Mouse (Mus musculus) hindbrain, embryonic 11.5 days (tissue): ENCODE data around the gene Tmem164. TPM values are rescaled to one million over a fixed set of nuclear protein-coding genes. Genes with fewer than 3 reads are reported as not detected.

Experiments used
- ATAC-seq: fragments of 200-750 bp; cut with Nextera tagmentation; 2 replicates; pipeline ENCODE4 v1.8.0; 2017; ENCODE audit warnings: mild to moderate bottlenecking, moderate TSS enrichment, moderate library complexity; ENCODE audit not compliant: low FRiP score
- DNase-seq: peaks from one replicate; pipeline ENCODE4 v3.0.0-alpha.2; 2015; ENCODE audit warnings: low spot score
- H3K27ac ChIP-seq: fragments of 300-500 bp; sonication (generic); 2 replicates; pipeline ENCODE4 v1.5.1; 2014; ENCODE audit warnings: mild to moderate bottlenecking, low read depth, low read length
- H3K27me3 ChIP-seq: fragments of 300-500 bp; sonication (generic); 2 replicates; pipeline ENCODE4 v1.6.1; 2014; ENCODE audit warnings: mild to moderate bottlenecking, low read length, moderate library complexity, mixed read lengths; ENCODE audit not compliant: control insufficient read depth, insufficient read depth
- H3K36me3 ChIP-seq: fragments of 300-500 bp; sonication (generic); 2 replicates; pipeline ENCODE4 v1.6.1; 2014; ENCODE audit warnings: mild to moderate bottlenecking, low read length, moderate library complexity, mixed read lengths; ENCODE audit not compliant: control insufficient read depth, insufficient read depth
- H3K4me1 ChIP-seq: fragments of 300-500 bp; sonication (generic); replicated peaks from 2 replicates; pipeline ENCODE4 v1.6.1; 2014; ENCODE audit warnings: low read length, mixed read lengths; ENCODE audit not compliant: control insufficient read depth, insufficient read depth
- H3K4me2 ChIP-seq: fragments of 300-500 bp; sonication (generic); replicated peaks from 2 replicates; pipeline ENCODE4 v1.6.1; 2014; ENCODE audit warnings: mild to moderate bottlenecking, low read depth, low read length
- H3K4me3 ChIP-seq: fragments of 300-500 bp; sonication (generic); 2 replicates; pipeline ENCODE4 v1.5.1; 2014; ENCODE audit warnings: low read depth, low read length
- H3K9ac ChIP-seq: fragments of 300-500 bp; sonication (generic); 2 replicates; pipeline ENCODE4 v1.6.1; 2014; ENCODE audit warnings: low read depth, low read length
- H3K9me3 ChIP-seq: fragments of 300-500 bp; sonication (generic); 2 replicates; pipeline ENCODE4 v1.6.1; 2016; ENCODE audit warnings: low read length; ENCODE audit not compliant: control insufficient read depth
- WGBS: fragments of 180-500 bp; shearing (Covaris S2); extraction: QIAGEN DNeasy Blood & Tissue Kit; methylation state at CpG from one replicate; pipeline ENCODE4 v1.1.7; 2014; 5-methylcytosine and 5-hydroxymethylcytosine counted together
- polyA plus RNA-seq: library from polyadenylated mRNA; unstranded; fragments of >200 nt; fragmentation: Nextera tagmentation; extraction: Ambion mirVana; gene quantifications from 2 replicates; pipeline ENCODE4 v1.2.1, GENCODE M21; 2014

The Tmem164 gene
- polyA plus RNA-seq, 1 experiment from 2014 or later, result 24.2 TPM

DNA sequence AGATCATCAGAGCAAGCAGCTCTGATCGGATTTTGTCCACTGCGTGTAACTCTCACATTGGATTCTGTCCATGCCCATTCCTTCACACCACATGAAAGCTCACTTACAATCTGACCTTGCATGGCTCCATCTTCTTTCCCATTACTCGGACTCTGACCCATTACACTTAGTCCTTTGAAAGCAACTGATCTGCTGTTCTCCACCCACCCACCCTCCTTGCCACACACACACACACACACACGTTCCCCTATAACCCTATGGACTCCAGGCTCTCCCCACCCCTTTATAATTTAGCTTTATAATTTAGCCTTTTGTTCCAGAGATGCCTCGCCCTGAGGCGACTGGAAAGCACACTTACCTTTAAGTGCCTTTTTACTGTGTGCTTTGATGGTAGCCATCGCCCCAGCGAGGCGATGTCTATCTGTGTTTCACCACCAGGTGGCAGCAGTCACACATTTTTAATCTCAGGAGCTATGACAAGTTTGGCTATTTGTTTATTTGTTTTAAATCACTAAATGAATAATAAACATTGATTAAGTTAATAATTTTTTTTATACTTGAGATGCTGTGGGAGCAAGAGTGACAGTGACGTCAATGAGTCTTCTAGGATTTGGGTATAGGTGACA lies 137.0 kb downstream of the Tmem164 start:
- H3K27me3 ChIP-seq, result no peaks in the 10 kb centered on the region; the same call in 1 of the 2 replicates
- ATAC-seq (no peak), DNase-seq (peak; percentile 62)
- no peak overlapping the region for H3K4me3 ChIP-seq
- H3K27ac ChIP-seq, result no peak overlapping the region
- no peaks in the 10 kb centered on the region for H3K4me1 ChIP-seq
- no peak overlapping the region for H3K9ac ChIP-seq
- no peak overlapping the region for H3K4me2 ChIP-seq
- no peaks in the 10 kb centered on the region for H3K9me3 ChIP-seq
- no peaks in the 10 kb centered on the region for H3K36me3 ChIP-seq
- WGBS, result 43% methylated on average over 10 of the region's 10 CpGs

DNA sequence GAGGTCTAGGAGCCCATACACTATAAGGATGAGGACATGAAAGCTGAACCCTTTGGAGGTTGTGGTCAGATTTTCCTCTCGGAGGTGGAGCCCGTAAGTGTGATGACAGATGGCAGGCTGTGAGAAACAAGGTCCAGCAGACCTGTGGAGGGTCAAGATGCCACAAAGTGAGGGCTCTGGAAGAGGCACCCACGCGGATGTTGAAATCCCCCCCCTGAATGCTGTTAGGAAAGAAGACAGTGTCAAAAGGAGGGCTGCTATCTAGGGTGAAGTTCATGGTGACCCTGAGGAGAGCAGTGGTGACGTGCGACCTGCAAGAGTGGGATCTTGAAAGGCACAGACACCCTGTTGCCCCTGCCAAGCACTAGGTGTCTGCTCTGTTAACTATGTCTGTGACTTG lies 140.0 kb downstream of the Tmem164 start:
- H3K4me1 ChIP-seq, result no peaks in the 10 kb centered on the region
- no peaks in the 10 kb centered on the region for H3K36me3 ChIP-seq
- WGBS, result 77% methylated on average over 6 of the region's 6 CpGs
- no peak for DNase-seq
- ATAC-seq, result no peak
- H3K27me3 ChIP-seq, result no peaks in the 10 kb centered on the region; the same call in 1 of the 2 replicates
- H3K9me3 ChIP-seq, result no peaks in the 10 kb centered on the region
- no peak overlapping the region for H3K9ac ChIP-seq
- H3K4me2 ChIP-seq, result no peak overlapping the region
- H3K4me3 ChIP-seq, result no peak overlapping the region
- no peak overlapping the region for H3K27ac ChIP-seq

DNA sequence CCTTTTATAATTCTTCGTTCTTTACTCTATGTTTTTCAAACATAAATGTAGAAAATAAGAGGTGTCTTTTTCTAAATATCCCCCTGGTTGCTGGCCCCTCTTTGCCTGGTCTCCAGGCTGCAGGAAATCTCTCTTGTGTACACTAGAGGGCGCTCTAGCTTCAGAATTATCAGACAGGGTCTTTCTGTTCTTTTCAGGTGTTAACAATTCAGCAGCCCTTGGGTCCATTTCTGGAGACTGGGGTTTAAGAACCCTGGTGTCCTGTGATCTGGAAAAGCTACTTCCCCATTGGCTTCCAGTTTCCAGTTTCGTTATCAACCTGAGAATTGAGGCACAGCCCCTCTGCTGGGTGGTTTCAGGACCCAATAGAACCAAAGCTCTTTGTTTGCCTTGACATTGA lies 140.6 kb downstream of the Tmem164 start:
- no peaks in the 10 kb centered on the region for H3K4me1 ChIP-seq
- peak; percentile 50 for DNase-seq
- no peaks in the 10 kb centered on the region; the same call in 1 of the 2 replicates for H3K27me3 ChIP-seq
- ATAC-seq, result no peak
- H3K9ac ChIP-seq, result no peak overlapping the region
- no peaks in the 10 kb centered on the region for H3K9me3 ChIP-seq
- H3K27ac ChIP-seq, result no peak overlapping the region
- no peak overlapping the region for H3K4me2 ChIP-seq
- WGBS, result 36% methylated on average over 3 of the region's 3 CpGs
- no peak overlapping the region for H3K4me3 ChIP-seq
- H3K36me3 ChIP-seq, result no peaks in the 10 kb centered on the region

DNA sequence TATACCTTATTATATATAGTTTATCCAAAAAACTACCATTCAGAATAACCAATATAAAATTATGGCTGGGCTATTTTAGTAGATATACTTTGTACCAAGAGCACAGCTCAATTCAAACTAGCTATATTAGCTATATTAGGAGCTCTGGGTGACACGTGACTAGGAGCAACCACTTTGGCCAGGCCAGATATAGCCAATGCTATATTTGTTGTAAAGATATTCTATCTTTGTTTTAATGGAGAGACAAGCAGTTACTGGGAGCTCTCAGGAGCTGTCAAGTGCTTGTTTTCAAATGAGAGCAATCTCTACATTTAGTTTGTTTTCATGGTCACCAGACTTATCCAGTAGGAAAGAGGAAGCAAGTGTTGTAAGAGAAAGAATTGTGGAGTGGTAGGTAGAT lies 144.1 kb downstream of the Tmem164 start:
- 79% methylated on average over 1 of the region's 1 CpGs for WGBS
- DNase-seq, result no peak

DNA sequence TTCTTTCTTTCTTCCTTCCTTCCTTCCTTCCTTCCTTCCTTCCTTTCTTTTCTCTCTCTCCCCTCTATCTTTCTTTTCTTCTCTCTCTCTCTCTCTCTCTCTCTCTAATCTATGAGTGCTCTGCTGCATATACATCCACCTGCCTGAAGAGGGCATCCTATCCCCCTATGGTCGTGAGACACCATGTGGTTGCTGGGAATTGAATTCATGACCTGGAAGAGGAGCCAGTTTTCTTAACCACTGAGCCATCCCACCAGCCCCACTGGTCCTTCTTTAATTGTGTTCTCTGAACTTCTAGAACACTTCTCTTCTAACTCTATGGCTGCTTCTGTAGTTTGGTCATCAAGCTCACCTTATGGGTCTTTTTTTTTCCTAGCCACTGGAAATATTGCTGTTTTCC lies 146.4 kb downstream of the Tmem164 start:
- no peak overlapping the region for H3K4me3 ChIP-seq
- no peak overlapping the region for H3K4me2 ChIP-seq
- no peak overlapping the region for H3K9ac ChIP-seq
- H3K27ac ChIP-seq, result no peak overlapping the region
- H3K9me3 ChIP-seq, result no peaks in the 10 kb centered on the region
- H3K36me3 ChIP-seq, result no peaks in the 10 kb centered on the region
- ATAC-seq (no peak), DNase-seq (no peak)
- WGBS, result 68% methylated on average over 1 of the region's 1 CpGs
- H3K27me3 ChIP-seq, result 0 out of 2 replicates have a peak, but pooled peaks cover under 1% of the 10 kb centered on the region
- no peaks in the 10 kb centered on the region for H3K4me1 ChIP-seq

More for the DNA sequence above, 144.1 kb downstream of the Tmem164 start:
- Histone ChIP-seq H3K9ac (no peak overlapping the region), H3K4me3 (no peak overlapping the region), H3K9me3 (no peaks in the 10 kb centered on the region), H3K36me3 (no peaks in the 10 kb centered on the region), H3K27ac (no peak overlapping the region), H3K4me1 (no peaks in the 10 kb centered on the region), H3K27me3 (no peaks in the 10 kb centered on the region; the same call in 1 of the 2 replicates), H3K4me2 (no peak overlapping the region)
- no peak for ATAC-seq

DNA sequence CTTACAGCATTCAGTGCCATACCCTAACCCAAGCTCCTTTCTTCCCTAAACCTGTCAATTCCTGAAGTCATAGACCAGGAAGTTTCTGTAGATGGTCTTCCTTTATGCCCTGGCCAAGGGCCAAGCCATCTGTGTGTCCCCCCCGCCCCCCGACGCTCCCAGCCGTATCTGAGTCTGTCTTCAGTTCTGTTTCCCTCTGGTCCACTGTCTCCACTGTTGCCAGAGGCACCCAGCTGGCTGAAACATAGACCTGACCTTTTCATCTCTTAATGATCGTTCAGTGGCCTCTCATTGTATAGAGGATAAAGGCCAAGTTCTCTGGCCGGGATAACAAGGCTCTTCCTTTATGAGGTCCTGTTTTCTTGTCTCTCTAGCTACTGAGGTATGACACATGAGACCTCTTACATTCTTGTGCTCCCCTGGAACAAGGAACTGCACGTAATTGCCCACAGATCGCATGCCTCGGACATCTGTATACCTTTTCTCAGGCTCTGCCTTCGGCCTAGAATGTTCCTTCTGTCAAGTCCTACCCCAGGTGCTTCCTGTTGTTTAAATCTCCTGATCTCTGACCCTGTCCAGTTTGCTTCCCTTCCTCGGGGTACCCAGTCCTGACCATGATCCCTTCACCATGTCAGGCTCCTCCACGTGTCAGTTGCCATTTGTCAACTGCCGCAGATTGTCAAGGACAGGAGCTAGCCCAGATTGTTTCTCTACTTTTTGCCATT lies 147.1 kb downstream of the Tmem164 start:
- Histone ChIP-seq H3K27me3 (0 out of 2 replicates have a peak, but pooled peaks cover 3% of the 10 kb centered on the region), H3K4me3 (no peak overlapping the region), H3K9me3 (no peaks in the 10 kb centered on the region), H3K4me1 (no peaks in the 10 kb centered on the region), H3K27ac (no peak overlapping the region), H3K36me3 (no peaks in the 10 kb centered on the region), H3K4me2 (no peak overlapping the region), H3K9ac (no peak overlapping the region)
- DNase-seq (no peak), ATAC-seq (no peak)
- WGBS, result 54% methylated on average over 13 of the region's 13 CpGs

DNA sequence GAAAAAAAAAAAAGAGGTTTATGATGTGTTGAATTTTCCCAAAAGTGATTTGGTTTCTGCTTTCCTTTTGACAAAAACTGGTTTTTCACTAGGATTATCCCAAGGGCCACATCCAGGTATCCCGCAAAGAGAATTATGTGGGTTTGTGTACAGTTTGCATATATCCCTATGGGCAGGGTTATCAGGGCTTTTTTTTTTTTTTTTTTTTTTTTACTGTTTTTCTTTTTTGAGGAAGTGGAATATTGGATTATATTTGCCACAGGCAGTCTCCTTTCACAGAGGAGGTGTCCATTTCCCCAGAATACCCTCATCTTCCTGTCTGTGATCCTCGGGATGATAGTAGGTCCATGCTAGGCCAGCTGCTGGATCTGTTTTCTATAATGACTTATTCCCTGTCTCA lies 148.1 kb downstream of the Tmem164 start:
- H3K36me3 ChIP-seq, result no peaks in the 10 kb centered on the region
- no peaks in the 10 kb centered on the region for H3K4me1 ChIP-seq
- no peak overlapping the region for H3K9ac ChIP-seq
- WGBS, result 81% methylated on average over 2 of the region's 2 CpGs
- DNase-seq, result no peak
- no peaks in the 10 kb centered on the region for H3K9me3 ChIP-seq
- ATAC-seq, result no peak
- H3K4me3 ChIP-seq, result no peak overlapping the region
- no peak overlapping the region for H3K27ac ChIP-seq
- H3K27me3 ChIP-seq, result 0 out of 2 replicates have a peak, but pooled peaks cover 3% of the 10 kb centered on the region
- H3K4me2 ChIP-seq, result no peak overlapping the region

DNA sequence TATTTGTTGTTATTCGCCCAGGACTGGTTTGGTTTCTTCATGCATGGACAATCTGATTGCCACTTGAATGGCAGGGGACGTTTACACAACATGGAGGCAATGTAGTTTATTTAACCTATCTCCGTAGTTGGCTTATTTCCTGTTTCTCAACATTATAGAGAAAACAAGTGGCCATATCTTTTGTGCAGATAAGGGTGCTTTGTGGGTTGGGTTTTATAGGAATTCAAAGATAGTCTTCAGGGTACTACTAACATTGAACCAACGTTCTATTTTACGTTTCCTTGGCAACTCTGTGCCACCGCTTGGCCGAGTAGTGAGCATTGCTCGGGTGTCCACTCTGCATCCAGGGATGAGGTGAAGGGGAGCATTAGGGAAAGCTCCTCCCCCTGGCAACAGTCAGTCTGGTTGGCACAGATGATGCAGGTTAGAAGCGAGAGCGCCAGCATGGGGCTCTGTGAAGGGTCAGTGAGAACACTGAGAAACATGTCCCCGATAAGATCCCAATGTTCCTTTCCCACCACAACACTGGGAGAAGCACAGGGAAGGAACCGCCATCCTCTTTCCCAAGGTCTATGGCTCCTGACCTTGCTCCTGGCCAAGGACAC lies 148.8 kb downstream of the Tmem164 start:
- Histone ChIP-seq H3K27ac (no peak overlapping the region), H3K36me3 (no peaks in the 10 kb centered on the region), H3K4me2 (no peak overlapping the region), H3K9me3 (no peaks in the 10 kb centered on the region), H3K4me1 (no peaks in the 10 kb centered on the region), H3K27me3 (0 out of 2 replicates have a peak, but pooled peaks cover 3% of the 10 kb centered on the region), H3K4me3 (no peak overlapping the region), H3K9ac (no peak overlapping the region)
- 85% methylated on average over 12 of the region's 12 CpGs for WGBS
- DNase-seq, result no peak
- no peak for ATAC-seq
